Mouse (Mus musculus) adrenal gland, postnatal 14 days (tissue): ENCODE measurements at regions not wholly inside any gene's neighbourhood (a gene's known extent, or its start where the extent isn't known, plus 50 kb on each side); places are given as distances from the start of the nearest gene placed in this dataset.

ENCODE experiments used
- DNase-seq: peaks from one replicate; pipeline ENCODE4 v3.0.0; 2021; ENCODE audit warnings: mixed read lengths

DNA sequence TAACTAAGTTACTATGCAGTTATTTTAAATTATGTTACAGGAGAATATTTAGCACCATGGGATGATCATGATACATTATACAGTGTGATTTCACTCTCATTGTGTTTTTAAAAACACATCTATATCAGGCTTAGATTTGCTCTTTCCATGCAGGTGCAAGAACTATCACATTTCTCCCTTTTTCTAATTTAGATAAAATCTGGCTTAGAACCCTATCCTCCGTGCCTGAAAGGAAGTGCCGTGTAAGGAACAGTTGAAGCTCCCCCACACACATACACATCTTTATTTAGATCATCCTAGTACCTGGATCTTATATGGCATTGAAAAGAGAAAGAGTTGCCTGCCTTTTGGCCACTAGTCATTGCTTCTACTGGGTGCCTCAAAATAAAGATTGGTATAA is 925.0 kb upstream of the Gm7489 start:
- no peak for DNase-seq

DNA sequence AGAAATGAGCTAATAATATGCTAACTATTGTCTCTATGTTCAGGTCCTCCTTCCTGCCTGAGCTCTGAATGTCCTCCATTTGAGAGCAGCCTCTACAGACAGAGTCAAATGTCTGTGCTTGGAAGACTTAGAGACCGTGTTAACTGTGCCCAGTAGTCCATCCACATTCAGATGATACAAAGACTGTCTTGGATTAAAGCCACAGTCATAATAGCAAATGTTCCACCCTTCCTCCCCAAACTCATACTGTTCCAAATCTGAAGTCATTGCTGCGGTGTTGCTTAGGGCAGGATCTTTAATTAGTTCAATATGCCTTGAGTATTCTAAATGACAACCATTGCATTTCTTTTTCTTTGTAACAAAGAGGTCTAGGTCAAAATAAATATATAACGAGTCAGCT is 923.2 kb upstream of the Gm7489 start:
- DNase-seq: no peak

DNA sequence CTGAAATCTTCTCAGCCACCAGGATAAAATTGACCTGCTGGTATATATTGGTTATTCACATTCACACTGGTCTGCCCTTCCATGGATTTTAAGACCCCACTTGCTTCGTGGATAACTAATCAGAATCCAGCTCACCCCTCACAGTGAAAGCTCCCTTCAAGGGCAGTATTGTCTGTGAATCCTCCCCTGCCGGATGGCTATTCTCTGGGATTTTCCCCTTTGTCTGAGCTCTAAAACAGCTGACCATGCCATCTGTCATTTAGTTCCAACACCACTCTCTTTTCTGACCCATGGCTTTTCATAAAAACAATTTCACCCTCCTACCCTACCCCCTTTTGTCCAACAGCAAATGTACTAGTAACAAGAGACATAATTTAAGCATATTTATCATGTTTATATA is 920.8 kb upstream of the Gm7489 start:
- DNase-seq: no peak

DNA sequence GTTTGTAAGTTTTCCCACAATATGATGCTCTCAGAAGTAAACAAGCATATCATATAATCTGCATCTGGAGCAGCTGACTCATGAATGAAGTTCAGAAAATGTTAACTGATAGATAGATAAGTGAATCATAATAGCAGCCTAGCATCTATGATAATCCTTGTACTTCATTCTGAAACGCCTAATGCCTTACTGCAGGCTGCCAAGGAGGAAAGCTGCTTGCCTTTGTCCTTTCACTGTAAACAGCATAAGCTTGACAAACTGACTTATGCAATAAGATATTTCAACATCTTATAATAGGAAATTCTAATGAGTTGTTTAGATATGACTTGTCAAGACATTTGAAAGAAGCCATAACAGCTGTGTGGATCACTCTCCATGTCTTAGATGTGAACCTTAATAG is 920.3 kb upstream of the Gm7489 start:
- no peak for DNase-seq

- peak; percentile 7 for DNase-seq
Observed at GRCm38 (mm10) chr15:52967801-52968235, 916.9 kb upstream of the Gm7489 start.

DNA sequence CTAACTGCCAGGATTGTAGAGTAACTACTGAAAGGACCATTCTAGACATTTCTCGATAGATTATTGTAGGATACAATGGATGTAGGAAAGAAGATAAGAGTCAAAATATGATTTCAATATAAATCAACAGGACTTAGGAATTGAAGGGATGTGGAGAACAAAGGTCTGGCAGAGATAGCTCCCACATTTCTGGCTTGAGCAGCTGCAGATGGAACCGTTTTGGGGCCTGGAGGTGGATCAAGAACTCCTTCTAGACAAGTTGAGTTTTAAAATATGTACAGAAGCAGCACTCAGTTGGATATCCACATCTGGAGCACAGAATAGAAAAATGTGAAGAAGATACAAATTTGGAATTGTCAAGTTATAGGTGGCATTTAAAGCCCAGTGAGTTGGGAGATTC is 901.9 kb upstream of the Gm7489 start:
- DNase-seq: no peak

- no peak for DNase-seq
Observed at GRCm38 (mm10) chr15:52990580-52990979, 894.1 kb upstream of the Gm7489 start.

DNA sequence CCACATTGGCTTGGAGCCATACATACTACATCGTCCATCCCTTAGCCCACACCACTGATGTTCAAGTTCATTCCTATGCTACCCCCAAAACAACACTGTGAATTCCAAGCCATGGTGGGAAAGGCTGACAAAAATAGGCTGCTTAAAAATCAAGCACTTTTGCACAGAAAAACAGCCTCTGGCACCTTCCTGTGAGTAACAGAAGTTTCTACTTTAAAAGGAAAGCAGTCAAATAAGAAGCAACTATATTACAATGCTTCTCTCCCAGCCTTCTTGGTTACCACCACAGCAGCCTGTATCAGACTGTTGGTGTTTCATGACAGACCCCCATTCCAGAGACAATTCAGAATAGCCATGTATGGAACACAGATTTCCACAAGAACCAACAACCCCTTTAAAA is 890.4 kb upstream of the Gm7489 start:
- DNase-seq: no peak

GRCm38 (mm10) chr15:52999200-52999599 is 885.5 kb upstream of the Gm7489 start:
- DNase-seq: no peak

DNA sequence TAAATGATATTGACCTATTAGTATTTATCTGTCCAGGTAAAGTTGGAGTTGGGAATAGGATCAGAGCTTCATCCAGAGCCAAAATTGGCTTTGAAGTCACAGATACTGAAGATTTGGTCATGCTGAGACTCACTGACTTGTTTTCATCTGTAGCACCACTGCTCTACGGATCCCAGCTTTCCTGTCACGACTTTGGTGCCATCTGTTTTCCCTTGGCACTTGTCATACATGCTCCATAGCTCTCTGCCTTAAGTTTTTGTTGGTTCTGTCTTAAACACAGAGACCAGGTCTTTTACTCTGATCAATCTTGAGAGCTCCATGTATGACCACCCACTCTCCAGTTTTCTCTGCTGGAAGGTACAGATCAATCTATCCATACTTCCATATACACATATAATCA is 884.9 kb upstream of the Gm7489 start:
- no peak for DNase-seq

GRCm38 (mm10) chr15:53001429-53001828 is 883.3 kb upstream of the Gm7489 start:
- no peak for DNase-seq

GRCm38 (mm10) chr15:53001964-53002363 is 882.7 kb upstream of the Gm7489 start:
- DNase-seq: no peak

DNA sequence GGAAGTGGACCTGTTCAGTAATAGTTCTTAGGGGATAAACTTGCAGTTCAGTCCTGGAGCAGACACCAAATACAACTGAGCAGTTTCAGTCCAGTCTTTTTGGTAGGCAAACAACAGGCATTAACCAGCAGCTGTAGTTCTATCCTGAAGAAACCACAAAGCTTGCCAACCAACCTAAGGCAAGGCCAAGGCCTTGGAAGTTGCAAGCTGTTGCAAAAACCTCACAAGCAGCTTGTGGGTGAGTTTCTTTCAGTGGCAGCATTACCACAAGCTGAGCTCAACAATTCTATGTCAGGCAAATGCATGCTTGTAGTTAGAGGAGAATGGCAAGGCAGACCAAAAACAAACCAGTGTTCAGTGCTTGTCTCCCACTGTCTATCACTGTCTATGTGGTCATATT is 880.6 kb upstream of the Gm7489 start:
- peak; percentile 20 for DNase-seq

- no peak for DNase-seq
Observed at GRCm38 (mm10) chr15:53006844-53007243, 877.9 kb upstream of the Gm7489 start.

- no peak for DNase-seq
Observed at GRCm38 (mm10) chr15:53009337-53009736, 875.4 kb upstream of the Gm7489 start.
